ENCODE assay signal across 21 mouse cellular contexts in genomic region chr1:91463336-91463995, GRCm38 (mm10). TPM values are rescaled to one million over a fixed set of nuclear protein-coding genes. Genes with fewer than 3 reads are reported as not detected.
DNase-seq lines count a peak whose midpoint lies in the region; ATAC-seq and TF ChIP-seq lines count a peak whose summit lies in the region.
"Had no signal": no experiment of that assay in that cellular context is flagged by ENCODE, and none has a peak within 500 bp of the region (broad histone marks: within the 10 kb centered on the region; RNA-seq: fewer than 3 reads in every experiment).

No protein-coding gene starts in this region.

- WGBS in kidney, embryonic 16.5 days: 86% methylated on average over 13 of the region's 13 CpGs
- whole genome bisulfite sequencing in intestine, embryonic 15.5 days: 75% methylated on average over 13 of the region's 13 CpGs
- WGBS in small intestine, adult 2 months: 34% methylated on average over 13 of the region's 13 CpGs

- no peak overlapping the region for H3K27ac ChIP-seq in kidney, embryonic 16.5 days (ENCODE audit: low read length)
- peak overlapping the region; percentile 86 for H3K27ac ChIP-seq in intestine, embryonic 15.5 days
- H3K27ac ChIP-seq in small intestine, adult 2 months (ENCODE audit: insufficient read depth, low read depth, low read length): peak overlapping the region; percentile 99
- H3K27ac ChIP-seq: forebrain, embryonic 13.5 days; heart, embryonic 15.5 days; kidney, postnatal 0 days; midbrain, embryonic 10.5 days had no signal

- H3K9ac ChIP-seq in kidney, embryonic 16.5 days (replicated peaks; ENCODE audit: low read length): no peak overlapping the region
- 0 out of 2 replicates have a peak overlapping the region, but pooled peaks have one; percentile 2 for H3K9ac ChIP-seq in intestine, embryonic 15.5 days
- H3K9ac ChIP-seq: forebrain, embryonic 13.5 days; heart, embryonic 15.5 days had no signal

- TF ChIP-seq POLR2A in small intestine, adult 2 months (IDR thresholded peaks at IDR 0.05; ENCODE audit: low read depth, low read length): 0 out of 2 replicates have a peak, but pooled peaks have one; percentile 20

- H3K27me3 ChIP-seq in kidney, embryonic 16.5 days (ENCODE audit: insufficient read depth, low read length): no peaks in the 10 kb centered on the region
- no peaks in the 10 kb centered on the region for H3K27me3 ChIP-seq in intestine, embryonic 15.5 days (replicated peaks)
- H3K27me3 ChIP-seq in small intestine, adult 2 months (ENCODE audit: control insufficient read depth, insufficient read depth, low read length): no peaks in the 10 kb centered on the region
- H3K27me3 ChIP-seq: forebrain, embryonic 13.5 days; heart, embryonic 15.5 days had no signal

- peaks cover 15% of the 10 kb centered on the region for H3K4me1 ChIP-seq in kidney, embryonic 16.5 days (ENCODE audit: insufficient read depth, low read length)
- peaks cover 10% of the 10 kb centered on the region for H3K4me1 ChIP-seq in intestine, embryonic 15.5 days (replicated peaks)
- H3K4me1 ChIP-seq in small intestine, adult 2 months (ENCODE audit: control insufficient read depth, insufficient read depth, insufficient read length, low read length): peaks cover 35% of the 10 kb centered on the region

- no peaks in the 10 kb centered on the region for H3K36me3 ChIP-seq in kidney, embryonic 16.5 days (ENCODE audit: insufficient read depth, low read length)
- no peaks in the 10 kb centered on the region for H3K36me3 ChIP-seq in intestine, embryonic 15.5 days
- no peaks in the 10 kb centered on the region for H3K36me3 ChIP-seq in small intestine, adult 2 months (ENCODE audit: control insufficient read depth, insufficient read depth, low read length)
- H3K36me3 ChIP-seq: heart, embryonic 15.5 days; midbrain, embryonic 10.5 days had no signal

- H3K4me2 ChIP-seq in kidney, embryonic 16.5 days (replicated peaks; ENCODE audit: low read depth, low read length): no peak overlapping the region
- H3K4me2 ChIP-seq in intestine, embryonic 15.5 days (replicated peaks): no peak overlapping the region
- H3K4me2 ChIP-seq: forebrain, embryonic 13.5 days; heart, embryonic 15.5 days had no signal

- H3K4me3 ChIP-seq in kidney, embryonic 16.5 days (ENCODE audit: low read length): no peak overlapping the region
- no peak overlapping the region for H3K4me3 ChIP-seq in intestine, embryonic 15.5 days (replicated peaks)
- peak overlapping the region; percentile 13; the same call in 1 of the 2 replicates for H3K4me3 ChIP-seq in small intestine, adult 2 months (ENCODE audit: low read depth, low read length)
- H3K4me3 ChIP-seq: forebrain, embryonic 13.5 days; heart, embryonic 15.5 days; midbrain, embryonic 10.5 days; myocyte had no signal

- no peak for ATAC-seq in kidney, embryonic 16.5 days (ENCODE audit: low FRiP score, low TSS enrichment)
- peak; percentile 37 for ATAC-seq in intestine, embryonic 15.5 days
- ATAC-seq: forebrain, embryonic 13.5 days; hindbrain, embryonic 16.5 days; lung, postnatal 0 days; midbrain, embryonic 16.5 days had no signal

- peak; percentile 88 to 93 for DNase-seq in adrenal gland, adult (ENCODE audit: inconsistent age in 2 of 2, low spot score in 1 of 2)
- DNase-seq in adrenal gland, postnatal 4 days (ENCODE audit: low spot score in 2 of 2): no peak
- DNase-seq in kidney, adult 9 months: peak; percentile 86
- no peak for DNase-seq in Muller cell, postnatal 12 days (ENCODE audit: inconsistent ontology term)
- DNase-seq in heart, postnatal 4 days: no peak
- DNase-seq: cerebellum, adult 9-10 months; gastrocnemius, postnatal 36 days; layer of hippocampus, adult 9-11 months; thymus, adult 2 months; thymus, postnatal 4 days had no signal

- no peak for TF ChIP-seq CTCF in small intestine, adult 2 months (IDR thresholded peaks at IDR 0.05; ENCODE audit: extremely low read depth, insufficient read length, insufficient replicate concordance, low read depth, low read length)

- no peaks in the 10 kb centered on the region for H3K9me3 ChIP-seq in kidney, embryonic 16.5 days (ENCODE audit: low read length)
- H3K9me3 ChIP-seq in intestine, embryonic 15.5 days: no peaks in the 10 kb centered on the region
- H3K9me3 ChIP-seq: forebrain, embryonic 13.5 days; heart, embryonic 15.5 days; midbrain, embryonic 10.5 days had no signal

RNA-seq across cellular contexts. Expression of gene Per2, which starts 4.3 kb away (rescaled TPM):
- total RNA-seq in adrenal gland, postnatal 4 days (2021): 10 to 100 TPM; 23.6 to 27.1 TPM
- 4.2 and 4.6 TPM in 2 replicates for polyA plus RNA-seq in kidney, embryonic 16.5 days (2015; fragmentation: Nextera tagmentation; extraction: Ambion mirVana)
- 7.8 and 7.9 TPM in 2 replicates for polyA plus RNA-seq in intestine, embryonic 15.5 days (2015; fragmentation: Nextera tagmentation; extraction: Ambion mirVana)
- 4.1 and 5.2 TPM in 2 replicates for polyA plus RNA-seq in small intestine, adult 2 months (2012; rRNA removed)
- 10 to 100 TPM in 1 of 2 experiments, 1 to 10 TPM in 1; 8.5 to 11.2 TPM for total RNA-seq in heart, postnatal 4 days (2021)

RNA-seq across cellular contexts. Expression of gene Traf3ip1, which starts 31.0 kb away (rescaled TPM):
- 10 to 100 TPM; 10.5 to 12.6 TPM for total RNA-seq in adrenal gland, postnatal 4 days (2021)
- polyA plus RNA-seq in kidney, embryonic 16.5 days (2015; fragmentation: Nextera tagmentation; extraction: Ambion mirVana): 10.7 and 11.3 TPM in 2 replicates
- 7.2 and 8.1 TPM in 2 replicates for polyA plus RNA-seq in intestine, embryonic 15.5 days (2015; fragmentation: Nextera tagmentation; extraction: Ambion mirVana)
- 2.0 and 3.7 TPM in 2 replicates for polyA plus RNA-seq in small intestine, adult 2 months (2012; rRNA removed)
- total RNA-seq in heart, postnatal 4 days (2021): 1 to 10 TPM; 4.3 to 4.6 TPM

RNA-seq across cellular contexts. Expression of gene Hes6, which starts 49.6 kb away (rescaled TPM):
- 10 to 100 TPM; 56.0 to 71.0 TPM for total RNA-seq in adrenal gland, postnatal 4 days (2021)
- 69.0 and 72.2 TPM in 2 replicates for polyA plus RNA-seq in kidney, embryonic 16.5 days (2015; fragmentation: Nextera tagmentation; extraction: Ambion mirVana)
- 94.0 and 103 TPM in 2 replicates for polyA plus RNA-seq in intestine, embryonic 15.5 days (2015; fragmentation: Nextera tagmentation; extraction: Ambion mirVana)
- 78.8 and 113 TPM in 2 replicates for polyA plus RNA-seq in small intestine, adult 2 months (2012; rRNA removed)
- total RNA-seq in heart, postnatal 4 days (2021): 10 to 100 TPM; 29.6 to 30.6 TPM

Comparison
In these comparisons a context has a peak if more than half of its experiments do, and no peak if none do; other contexts are left out.
1. DNase-seq: peak in adrenal gland, adult (2 of 2) and kidney, adult 9 months (single experiment); none in adrenal gland, postnatal 4 days (0 of 2), Muller cell, postnatal 12 days (single experiment) and heart, postnatal 4 days (single experiment).